Mouse (Mus musculus) cerebellum, adult 9-10 months (tissue): Measurements from ENCODE around the gene Ago4.
A peak's percentile ranks its signal among the peaks of the same experiment; 100 is the strongest.
"Not testable (repeated sequence)": the region's sequence is repeated elsewhere in the genome, so short reads cannot be mapped to it uniquely, and the experiment has no call there.

Experiments
- DNase-seq: peaks from one replicate; pipeline ENCODE4 v3.0.0; 2022

The Ago4 gene

DNA sequence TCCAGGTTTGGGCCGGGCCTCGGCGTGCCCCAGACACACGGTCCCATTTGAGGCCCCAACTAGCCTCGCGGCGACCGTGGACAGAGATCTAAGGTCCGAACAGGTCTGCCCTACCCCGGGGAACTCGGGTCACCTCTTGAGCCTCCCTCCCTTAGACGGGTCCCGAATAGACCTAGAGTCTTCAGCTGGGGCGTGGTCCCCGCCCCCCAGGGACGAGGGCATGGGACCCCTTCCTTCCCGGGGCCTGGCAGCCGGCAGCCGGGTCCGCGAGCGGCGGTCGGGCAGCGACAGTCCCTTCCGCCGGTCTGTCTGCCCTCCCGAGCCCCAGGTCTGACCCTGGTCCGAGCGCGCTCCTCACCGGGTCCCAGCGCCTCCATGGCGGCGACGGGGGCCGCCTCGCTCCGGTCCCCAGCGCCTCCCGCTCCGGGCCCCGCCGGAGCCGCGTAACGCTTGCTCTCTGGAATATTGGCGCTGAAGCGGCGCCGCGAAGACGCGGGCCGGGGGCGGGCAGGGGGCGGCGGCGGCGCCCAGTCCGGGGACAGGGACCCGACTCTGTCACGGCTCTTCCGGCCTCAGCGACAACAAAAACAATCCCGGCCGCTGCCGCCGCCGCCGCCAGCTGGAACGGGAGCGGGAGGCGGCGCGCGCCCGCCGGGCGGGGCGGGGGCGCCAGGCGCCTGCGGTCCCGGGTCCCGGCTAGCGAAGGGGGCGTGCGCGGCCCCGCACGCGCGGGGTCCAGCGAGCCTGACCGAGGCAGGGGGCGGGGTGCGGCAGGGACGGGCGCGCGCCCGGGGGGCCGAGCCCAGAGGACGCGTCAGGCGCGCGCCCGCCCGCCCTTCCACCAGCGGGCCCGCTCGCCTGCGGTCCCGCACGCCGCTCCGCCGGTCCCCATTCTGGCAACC is at the start of gene Ago4:
TSS of gene Ago4 (minus strand) at position 646 of the 902 bp plus-strand sequence.
- DNase-seq: peak; percentile 60

DNA sequence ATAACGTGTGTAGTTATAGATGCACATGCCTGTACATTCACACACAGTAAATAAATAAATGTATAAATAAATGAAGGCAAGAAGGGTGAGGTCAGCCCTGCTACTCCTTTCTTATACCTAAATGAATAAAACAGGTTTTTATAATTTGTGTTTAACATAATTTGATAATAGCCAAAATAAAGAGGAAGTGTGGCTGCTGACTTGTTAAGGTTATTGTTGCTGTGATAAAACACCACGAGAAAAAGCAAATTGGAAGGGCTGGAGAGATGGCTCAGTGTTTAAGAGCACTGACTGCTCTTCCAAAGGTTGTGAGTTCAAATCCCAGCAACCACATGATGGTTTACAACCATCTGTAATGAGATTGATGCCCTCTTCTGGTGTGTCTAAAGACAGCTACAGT is 45.8 kb upstream of the Ago4 start:
- no peak for DNase-seq

DNA sequence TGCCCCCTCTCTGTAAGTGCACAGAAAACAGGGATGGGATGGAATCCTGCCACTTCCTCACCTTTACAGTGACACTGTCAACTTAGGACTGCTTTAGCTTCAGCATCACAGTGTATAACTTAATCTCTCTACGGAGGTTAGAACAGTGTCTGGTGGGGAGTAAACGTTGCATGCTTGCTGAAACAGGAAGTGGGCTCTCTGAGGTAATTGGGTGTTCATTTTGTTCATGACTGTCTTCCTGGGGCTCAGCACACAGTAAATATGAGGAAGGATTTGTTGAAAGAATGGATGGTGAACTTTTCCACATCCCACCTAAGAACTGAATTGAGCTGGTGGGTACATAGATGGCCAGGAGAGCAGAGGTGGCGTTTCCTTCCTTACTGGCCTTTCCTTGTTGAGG is 44.6 kb upstream of the Ago4 start:
- no peak for DNase-seq

DNA sequence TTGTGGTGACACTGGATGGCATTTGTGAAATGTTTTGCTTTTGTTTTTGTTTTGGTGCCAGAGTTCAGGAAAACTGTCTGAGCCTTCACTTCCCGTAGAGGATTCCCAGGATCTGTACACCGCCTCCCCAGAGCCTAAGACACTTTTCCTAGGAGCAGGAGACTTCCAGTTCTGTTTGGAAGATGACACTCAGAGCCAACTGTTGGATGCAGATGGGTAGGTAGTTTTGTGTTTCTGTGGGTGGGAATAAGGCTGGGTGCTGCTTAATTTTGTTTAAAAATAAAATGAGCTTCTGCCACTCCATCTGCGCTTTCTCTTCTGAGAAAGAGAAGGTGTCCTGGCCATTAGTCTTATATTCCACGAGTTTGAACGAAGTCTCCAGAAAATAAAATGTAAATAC is 43.0 kb upstream of the Ago4 start:
- DNase-seq: no peak

DNA sequence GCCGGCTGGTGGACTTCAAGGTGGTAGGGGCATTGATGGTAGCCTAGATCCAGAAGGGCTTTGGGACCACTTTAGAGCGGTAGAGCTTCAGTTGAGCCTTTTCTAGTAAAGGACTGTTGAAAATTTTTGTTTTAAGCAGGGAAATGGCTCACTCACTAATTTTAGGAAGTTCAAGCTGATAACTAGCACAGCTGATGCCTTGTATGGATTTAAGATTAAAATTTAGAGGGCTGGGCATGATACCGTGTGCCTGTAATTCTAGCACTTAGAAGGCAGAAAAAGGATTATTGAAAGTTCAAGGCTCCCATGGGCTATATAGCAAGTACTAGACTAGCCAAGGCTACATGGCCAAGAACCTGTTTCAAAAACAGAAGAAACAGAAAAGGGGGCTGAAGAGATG is 36.5 kb upstream of the Ago4 start:
- DNase-seq: no peak

GRCm38 (mm10) chr4:126567243-126567642 is 34.0 kb upstream of the Ago4 start:
- DNase-seq: no peak

GRCm38 (mm10) chr4:126563798-126564197 is 30.5 kb upstream of the Ago4 start:
- DNase-seq: no peak

- DNase-seq: peak; percentile 71
Measured at GRCm38 (mm10) chr4:126556809-126557711, 23.8 kb upstream of the Ago4 start, which contains the start of gene Clspn. TSS of gene Clspn (plus strand) at chr4:126556935.

GRCm38 (mm10) chr4:126554462-126554861 is 21.2 kb upstream of the Ago4 start:
- DNase-seq: peak; percentile 54

DNA sequence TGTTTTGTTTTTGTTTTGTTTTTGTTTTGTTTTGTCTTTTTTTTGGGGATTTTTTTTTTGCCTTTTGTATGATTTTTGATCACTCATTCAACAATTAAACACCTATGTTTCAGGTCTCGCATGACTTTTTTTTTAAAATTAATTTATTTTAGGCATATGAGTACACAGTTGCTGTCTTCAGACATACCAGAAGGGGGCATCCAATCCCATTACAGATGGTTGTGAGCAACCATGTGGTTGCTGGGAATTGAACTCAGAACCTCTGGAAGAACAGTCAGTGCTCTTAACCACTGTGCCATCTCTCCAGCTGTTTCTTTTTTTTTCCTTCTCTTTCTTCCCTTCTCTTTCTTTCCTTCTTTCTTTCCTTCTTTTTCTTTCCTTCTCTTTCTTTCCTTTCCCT is 20.4 kb upstream of the Ago4 start:
- no peak for DNase-seq

DNA sequence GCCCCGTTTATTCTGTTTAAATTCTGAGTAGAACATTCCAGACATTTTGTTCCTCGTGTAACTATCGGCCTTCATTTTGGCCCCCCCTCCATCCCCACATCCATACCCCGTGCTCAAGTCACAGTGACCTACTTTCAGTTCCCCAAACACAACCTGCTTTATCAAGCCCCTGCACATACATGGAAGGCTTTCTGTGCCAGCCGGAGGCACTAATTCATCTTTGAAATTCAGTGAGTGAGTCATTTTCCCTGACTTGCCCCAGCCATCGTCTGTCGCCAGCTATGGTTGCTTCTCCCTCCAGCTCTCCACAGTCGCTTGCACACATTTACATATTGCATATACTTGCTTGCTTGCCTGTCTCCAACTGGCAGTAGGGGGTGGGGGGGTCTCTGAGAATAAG is 19.8 kb upstream of the Ago4 start:
- no peak for DNase-seq

GRCm38 (mm10) chr4:126552136-126552535 is 18.9 kb upstream of the Ago4 start:
- DNase-seq: no peak

DNA sequence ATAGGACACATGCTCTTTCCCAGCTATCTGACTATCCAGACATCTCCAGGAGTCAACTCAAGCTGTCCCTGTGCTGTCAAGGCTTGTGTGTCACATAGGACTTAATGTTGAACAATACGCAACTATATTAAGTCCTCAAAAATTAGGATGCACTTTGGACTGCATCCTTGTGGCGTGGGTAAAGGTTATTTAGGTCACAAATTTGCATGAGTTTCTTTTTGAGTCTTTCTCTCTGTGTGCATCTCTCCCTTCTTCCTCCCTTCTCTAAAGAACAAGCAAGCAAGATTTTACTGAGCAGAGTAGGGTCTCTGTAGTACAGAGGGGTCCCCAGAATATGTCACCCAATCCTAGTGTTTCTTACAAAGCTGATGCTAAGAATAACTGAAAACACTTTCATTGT is 12.9 kb upstream of the Ago4 start:
- DNase-seq: no peak

DNA sequence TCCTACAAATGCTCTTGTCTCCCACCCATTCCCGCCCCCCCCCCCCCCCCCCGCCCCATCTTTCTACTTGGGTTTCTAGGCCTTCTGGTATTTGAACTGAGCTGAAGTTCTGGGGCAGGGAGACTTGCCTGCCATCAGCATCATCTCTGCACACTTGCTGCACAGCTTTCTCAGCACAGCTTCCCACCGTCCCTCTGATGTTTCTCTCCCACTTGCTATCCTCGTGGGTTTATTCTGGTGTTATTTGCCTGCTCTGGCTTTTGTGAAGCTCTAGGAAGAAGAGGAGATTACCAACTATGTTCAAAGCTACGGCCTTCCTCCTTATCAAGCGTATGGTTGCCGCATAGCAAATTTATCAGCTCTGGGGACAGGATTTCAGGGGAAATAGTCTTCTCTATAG is 12.4 kb upstream of the Ago4 start:
- no peak for DNase-seq

DNA sequence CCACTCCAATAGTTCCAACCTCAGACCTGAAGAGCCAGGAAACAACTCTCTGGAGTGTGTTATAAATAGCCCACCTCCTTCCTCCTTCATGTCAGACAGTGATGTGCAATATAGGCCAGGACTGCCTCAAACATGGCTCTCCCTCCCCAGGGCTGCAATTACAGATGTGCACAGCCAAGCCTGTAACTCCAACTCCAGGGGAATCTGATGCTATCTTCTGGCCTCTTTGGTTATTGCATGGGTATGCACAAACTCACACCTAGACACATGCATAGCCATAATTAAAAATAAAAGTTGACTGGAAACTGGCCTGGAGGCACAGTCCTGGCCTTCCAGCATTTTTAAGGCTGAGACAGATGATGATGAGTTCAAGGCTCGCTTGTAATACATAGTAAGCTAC is 11.7 kb upstream of the Ago4 start:
- no peak for DNase-seq

- DNase-seq: no peak
Measured at GRCm38 (mm10) chr4:126542838-126543237, 9.6 kb upstream of the Ago4 start.

GRCm38 (mm10) chr4:126540487-126541071 is 7.3 kb upstream of the Ago4 start:
- DNase-seq: no peak

GRCm38 (mm10) chr4:126536865-126537264 is 3.6 kb upstream of the Ago4 start:
- no peak for DNase-seq

DNA sequence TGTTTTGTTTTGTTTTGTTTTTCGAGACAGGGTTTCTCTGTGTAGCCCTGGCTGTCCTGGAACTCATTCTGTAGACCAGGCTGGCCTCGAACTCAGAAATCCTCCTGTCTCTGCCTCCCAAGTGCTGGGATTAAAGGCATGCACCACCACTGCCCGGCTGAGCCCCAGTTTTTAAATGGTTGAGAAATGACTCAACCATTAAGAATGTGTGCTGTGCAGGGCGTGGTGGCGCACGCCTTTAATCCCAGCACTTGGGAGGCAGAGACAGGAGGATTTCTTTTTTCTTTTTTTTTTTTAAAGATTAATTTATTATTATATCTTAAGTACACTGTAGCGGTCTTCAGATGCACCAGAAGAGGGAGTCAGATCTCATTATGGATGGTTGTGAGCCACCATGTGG is 2.4 kb upstream of the Ago4 start:
- not testable (repeated sequence) for DNase-seq

GRCm38 (mm10) chr4:126533729-126534070 is 428 bp upstream of the Ago4 start:
- DNase-seq: no peak

DNA sequence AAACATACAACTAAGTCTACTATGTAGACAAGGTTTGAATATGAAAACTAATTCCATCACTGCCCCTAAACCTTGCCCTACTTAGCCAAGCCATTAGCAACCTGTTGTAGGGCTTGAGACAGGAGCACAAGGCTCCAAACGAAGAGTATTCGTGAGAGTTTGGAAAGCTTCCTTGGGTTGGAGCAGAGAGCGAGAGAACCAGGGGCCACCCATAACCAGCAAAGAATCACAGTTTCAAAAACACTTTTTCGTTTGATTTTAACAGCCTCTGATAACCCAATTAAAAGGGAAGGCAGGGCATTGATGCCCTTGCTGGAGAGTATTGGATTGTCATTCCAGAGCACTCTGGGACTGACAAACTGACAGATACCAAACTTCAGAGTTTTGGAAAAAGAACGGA is 980 bp downstream of the Ago4 start:
- DNase-seq: no peak

DNA sequence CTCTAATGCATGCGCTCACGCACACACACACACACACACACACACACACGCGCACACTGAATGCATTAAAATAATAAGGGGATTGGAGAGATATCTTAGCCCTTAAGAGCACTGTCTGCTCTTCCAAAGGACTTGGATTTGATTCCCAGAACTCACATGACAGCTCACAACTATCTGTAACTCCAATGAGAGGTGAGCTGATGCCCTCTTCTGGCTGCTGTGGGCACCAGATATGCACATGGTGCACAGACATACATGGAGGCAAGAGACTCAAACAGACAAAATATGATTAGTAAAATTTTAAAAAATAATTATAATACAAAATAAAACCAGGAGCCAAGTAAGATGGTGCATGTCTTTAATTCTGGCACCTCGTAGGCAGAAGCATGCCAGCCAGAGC is 6.4 kb downstream of the Ago4 start:
- DNase-seq: no peak

DNA sequence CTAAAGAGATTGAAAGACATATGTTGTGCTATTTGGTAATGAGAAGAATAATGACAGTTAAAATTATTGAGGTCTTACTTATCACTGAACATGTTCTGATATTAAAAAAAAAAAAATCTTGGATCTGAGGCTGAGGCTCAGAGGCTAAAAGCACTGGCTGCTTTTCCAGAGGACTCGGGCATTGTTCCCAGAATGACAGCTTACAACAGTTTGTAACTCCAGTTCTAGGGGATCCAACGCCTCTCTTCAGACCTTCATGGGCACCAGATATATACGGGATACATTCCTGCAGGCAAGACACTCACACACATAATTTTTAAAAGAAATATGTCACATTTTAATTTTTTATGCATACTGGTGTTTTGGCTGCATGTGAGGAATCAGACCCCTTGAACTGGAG is 7.1 kb downstream of the Ago4 start:
- no peak for DNase-seq
